Mouse (Mus musculus) lung, adult 2 months (tissue): ENCODE measurements at regions not wholly inside any gene's neighbourhood (a gene's known extent, or its start where the extent isn't known, plus 50 kb on each side); places are given as distances from the start of the nearest gene placed in this dataset.

Experiments
- CTCF ChIP-seq: fragments of 200-500 bp; IDR thresholded peaks from 2 replicates; pipeline ENCODE4 v1.5.1; 2011; ENCODE audit warnings: mild to moderate bottlenecking, low read length, control low read depth; ENCODE audit not compliant: insufficient read depth
- POLR2A ChIP-seq: fragments of 200-500 bp; IDR thresholded peaks from 2 replicates; pipeline ENCODE4 v1.6.1; 2011; ENCODE audit warnings: low read depth, mild to moderate bottlenecking, control low read depth, low read length, borderline replicate concordance; ENCODE audit errors: extremely low read depth

DNA sequence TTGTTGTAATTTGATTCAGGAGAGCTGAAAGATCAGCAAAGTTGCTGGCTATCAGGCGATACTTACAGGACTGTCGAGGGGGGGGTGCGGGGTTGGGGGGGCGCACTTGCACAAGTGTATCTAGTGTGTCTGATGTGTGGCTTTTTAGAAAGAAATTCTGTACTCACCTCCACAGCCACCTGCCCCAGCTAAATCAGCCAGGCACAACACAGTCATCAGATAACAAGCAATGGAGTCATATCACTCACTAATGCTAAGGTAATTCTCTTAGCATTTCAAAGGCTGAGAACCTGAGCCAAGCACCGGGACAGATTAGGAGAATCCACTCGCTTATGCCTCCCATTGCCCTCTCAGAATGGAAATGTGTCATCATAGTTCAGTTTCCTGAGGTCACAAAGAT is 211.8 kb upstream of the Spaca1 start:
- TF ChIP-seq POLR2A: no peak
- no peak for TF ChIP-seq CTCF
